Mouse (Mus musculus) right cerebral cortex, postnatal 14 days (tissue): ENCODE results near the gene Grid2ip.
"Not testable (repeated sequence)": the region's sequence is repeated elsewhere in the genome, so short reads cannot be mapped to it uniquely, and the experiment has no call there.

Source experiments
- DNase-seq: peaks from one replicate; pipeline ENCODE4 v3.0.0; 2022

The Grid2ip gene

GRCm38 (mm10) chr5:143363678-143364615 lies 6.8 kb downstream of the Grid2ip start:
- DNase-seq = no peak

GRCm38 (mm10) chr5:143367931-143368330 lies 10.8 kb downstream of the Grid2ip start:
- DNase-seq = no peak

- no peak for DNase-seq
Measured at GRCm38 (mm10) chr5:143369611-143370255, 12.6 kb downstream of the Grid2ip start.

- DNase-seq = no peak
Measured at GRCm38 (mm10) chr5:143370416-143371145, 13.4 kb downstream of the Grid2ip start.

GRCm38 (mm10) chr5:143371146-143371510 lies 14.0 kb downstream of the Grid2ip start:
- DNase-seq = no peak

GRCm38 (mm10) chr5:143372818-143373217 lies 15.7 kb downstream of the Grid2ip start:
- DNase-seq = peak; percentile 54

- peak; percentile 68 for DNase-seq
Measured at GRCm38 (mm10) chr5:143375242-143375641, 18.1 kb downstream of the Grid2ip start.

- DNase-seq = no peak
Measured at GRCm38 (mm10) chr5:143376156-143376555, 19.0 kb downstream of the Grid2ip start.

- no peak for DNase-seq
Measured at GRCm38 (mm10) chr5:143386797-143387621, 29.9 kb downstream of the Grid2ip start.

GRCm38 (mm10) chr5:143394184-143394583 lies 37.0 kb downstream of the Grid2ip start:
- DNase-seq = no peak

GRCm38 (mm10) chr5:143394966-143395365 lies 37.8 kb downstream of the Grid2ip start:
- DNase-seq = not testable (repeated sequence)

- DNase-seq = no peak
Measured at GRCm38 (mm10) chr5:143395649-143396048, 38.5 kb downstream of the Grid2ip start.

GRCm38 (mm10) chr5:143400501-143400900 lies 43.4 kb downstream of the Grid2ip start:
- no peak for DNase-seq

- no peak for DNase-seq
Measured at GRCm38 (mm10) chr5:143401556-143401955, 44.4 kb downstream of the Grid2ip start.

- peak; percentile 92 for DNase-seq
Measured at GRCm38 (mm10) chr5:143403221-143404147, 46.3 kb downstream of the Grid2ip start, which contains the start of gene Kdelr2. Gene Kdelr2, plus strand, starts transcription at chr5:143403838.

- DNase-seq = peak; percentile 20
Measured at GRCm38 (mm10) chr5:143404148-143404930, 47.2 kb downstream of the Grid2ip start.

GRCm38 (mm10) chr5:143405200-143405599 lies 48.1 kb downstream of the Grid2ip start:
- no peak for DNase-seq

- DNase-seq = no peak
Measured at GRCm38 (mm10) chr5:143406548-143406947, 49.4 kb downstream of the Grid2ip start.

- no peak for DNase-seq
Measured at GRCm38 (mm10) chr5:143409239-143409638, 52.1 kb downstream of the Grid2ip start.

- DNase-seq = no peak
Measured at GRCm38 (mm10) chr5:143410841-143411395, 53.8 kb downstream of the Grid2ip start.
